Mouse (Mus musculus) Patski (cell line): ENCODE results near the gene Pfas. TPM values are rescaled to one million over a fixed set of nuclear protein-coding genes. Genes with fewer than 3 reads are reported as not detected.
"Not testable (repeated sequence)": the region's sequence is repeated elsewhere in the genome, so short reads cannot be mapped to it uniquely, and the experiment has no call there.

ENCODE experiments used
- ATAC-seq: fragments of 100-300 bp; one replicate; pipeline ENCODE4 v1.8.0; 2021
- CTCF ChIA-PET: fragments of 350-600 bp; sonication (Branson Sonifier 250); formaldehyde crosslinking; loops from one replicate; lab custom pipeline; 2022; ENCODE audit warnings: inconsistent platforms; lab: Charles Lee
- POLR2A ChIA-PET: fragments of 350-600 bp; sonication (Branson Sonifier 250); formaldehyde crosslinking; loops from one replicate; lab custom pipeline; 2022; ENCODE audit warnings: antibody characterized with exemption, inconsistent platforms; lab: Charles Lee
- DNase-seq: peaks from one replicate; pipeline ENCODE4 v3.0.0-alpha.2; 2011; ENCODE audit warnings: low read depth, low spot score
- H3K27me3 ChIP-seq: fragments of 371-371 bp; one replicate; pipeline ENCODE4 v1.5.1; 2021
- CTCF ChIP-seq: fragments of 100-300 bp; IDR thresholded peaks from one replicate; pipeline ENCODE4 v1.5.1; 2021
- in situ Hi-C: fragments of 300-500 bp; cut with MboI; formaldehyde crosslinking; loops from 3 replicates; pipeline ENCODE4 v1.11.1; 2018; ENCODE audit warnings: low pct_unique_long_range_greater_than_20kb, mixed read lengths
- polyA plus RNA-seq: library from polyadenylated mRNA; unstranded; gene quantifications from one replicate; pipeline ENCODE4 v1.2.3, GENCODE M21; 2021

The Pfas gene
- polyA plus RNA-seq, 1 experiment from 2014 or later: 12.9 TPM

GRCm38 (mm10) chr11:68945245-68945644 lies 63.0 kb downstream of the Pfas start:
- DNase-seq (no peak), ATAC-seq (no peak)
- H3K27me3 ChIP-seq: no peaks in the 10 kb centered on the region
- ChIA-PET CTCF (no interaction called here), POLR2A (no interaction called here)
- in situ Hi-C loops: no loop called here
- TF ChIP-seq CTCF: no peak

- ATAC-seq (no peak), DNase-seq (no peak)
- no peak for TF ChIP-seq CTCF
- POLR2A ChIA-PET: no interaction called here
- in situ Hi-C loops: loop anchor here (5.0 kb wide), 1 partner anchor 35 kb away; no protein-coding TSS in a partner anchor
- H3K27me3 ChIP-seq: no peaks in the 10 kb centered on the region
- CTCF ChIA-PET: no interaction called here
These were observed 65.5 kb downstream of the Pfas start for GRCm38 (mm10) chr11:68942731-68943130.

- CTCF ChIA-PET: interaction anchor here (2.3 kb wide), 1 partner anchor 21 kb away, joined by 7 read pairs; no protein-coding TSS in a partner anchor
- POLR2A ChIA-PET: interaction anchor here (1.1 kb wide), 1 partner anchor 14 kb away, joined by 4 read pairs; no protein-coding TSS in a partner anchor
- ATAC-seq (no peak), DNase-seq (no peak)
- in situ Hi-C loops: loop anchor here (5.0 kb wide), 1 partner anchor 33 kb away; no protein-coding TSS in a partner anchor
- no peak for TF ChIP-seq CTCF
- H3K27me3 ChIP-seq: no peaks in the 10 kb centered on the region
These were observed 67.7 kb downstream of the Pfas start for GRCm38 (mm10) chr11:68940516-68940915.

GRCm38 (mm10) chr11:68939451-68940304 lies 68.6 kb downstream of the Pfas start:
- peak; percentile 53 for DNase-seq
- POLR2A ChIA-PET: interaction anchor here (0.6 to 1.1 kb wide), 2 partner anchors 14 to 28 kb away, joined by 3 to 4 read pairs; no protein-coding TSS in a partner anchor
- peak; percentile 98 for ATAC-seq
- no peaks in the 10 kb centered on the region for H3K27me3 ChIP-seq
- CTCF ChIA-PET: interaction anchor here (0.6 to 2.3 kb wide), 3 partner anchors 20 to 97 kb away, joined by 3 to 7 read pairs (median 3); no protein-coding TSS in a partner anchor
- TF ChIP-seq CTCF: no peak
- in situ Hi-C loops: loop anchor here (5.0 kb wide), 1 partner anchor 32 kb away; no protein-coding TSS in a partner anchor

GRCm38 (mm10) chr11:68936951-68937350 lies 71.3 kb downstream of the Pfas start:
- POLR2A ChIA-PET, CTCF ChIA-PET, in situ Hi-C loops, H3K27me3 ChIP-seq, DNase-seq, ATAC-seq: not testable (repeated sequence)

Other genes starting within 250 kb of the Pfas start
- gene Ndel1, start 136.6 kb downstream of the Pfas start, polyA plus RNA-seq: 70.3 TPM
- gene Rnf222, start 119.9 kb downstream of the Pfas start, polyA plus RNA-seq: not detected
- 909 TPM for gene Rpl26, start 106.9 kb downstream of the Pfas start, polyA plus RNA-seq
- not detected for gene Odf4, start 81.4 kb downstream of the Pfas start, polyA plus RNA-seq
- 0.21 TPM for gene Arhgef15, start 51.0 kb downstream of the Pfas start, polyA plus RNA-seq
- gene Slc25a35, start 40.3 kb downstream of the Pfas start, polyA plus RNA-seq: 7.2 TPM
- 28.0 TPM for gene Rangrf, start 33.3 kb downstream of the Pfas start, polyA plus RNA-seq
- 44.1 TPM for gene Ctc1, start 7.5 kb upstream of the Pfas start, polyA plus RNA-seq
- gene Aurkb, start 37.2 kb upstream of the Pfas start, polyA plus RNA-seq: 34.1 TPM
- gene Borcs6, start 51.3 kb upstream of the Pfas start, polyA plus RNA-seq: 15.9 TPM
- gene Tmem107, start 62.3 kb upstream of the Pfas start, polyA plus RNA-seq: 56.9 TPM
- 62.4 TPM for gene Vamp2, start 80.0 kb upstream of the Pfas start, polyA plus RNA-seq
- gene Per1, start 86.8 kb upstream of the Pfas start, polyA plus RNA-seq: 10.8 TPM
- gene Hes7, start 111.9 kb upstream of the Pfas start, polyA plus RNA-seq: 0.53 TPM
- 0.96 TPM for gene 9130213A22Rik, start 114.1 kb upstream of the Pfas start, polyA plus RNA-seq
- 0.36 TPM for gene Aloxe3, start 117.4 kb upstream of the Pfas start, polyA plus RNA-seq
- gene Alox12b, start 148.5 kb upstream of the Pfas start, polyA plus RNA-seq: not detected
- not detected for gene Alox8, start 189.4 kb upstream of the Pfas start, polyA plus RNA-seq
- not detected for gene Gucy2e, start 228.6 kb upstream of the Pfas start, polyA plus RNA-seq